Mouse (Mus musculus) forebrain, embryonic 14.5 days (tissue): ENCODE data around the gene Dbn1. TPM values are rescaled to one million over a fixed set of nuclear protein-coding genes. Genes with fewer than 3 reads are reported as not detected.
A peak's percentile ranks its signal among the peaks of the same experiment; 100 is the strongest.

Experiments used
- ATAC-seq: fragments of 200-750 bp; cut with Nextera tagmentation; 2 replicates; pipeline ENCODE4 v1.8.0; 2017; ENCODE audit warnings: mild to moderate bottlenecking, moderate library complexity
- DNase-seq: peaks from one replicate; pipeline ENCODE4 v3.0.0-alpha.2; 2015; ENCODE audit warnings: low spot score
- H3K27ac ChIP-seq: fragments of 300-500 bp; sonication (generic); 2 replicates; pipeline ENCODE4 v1.5.1; 2014; ENCODE audit warnings: low read depth, mild to moderate bottlenecking, control low read depth, low read length, moderate library complexity
- H3K27me3 ChIP-seq: fragments of 300-500 bp; sonication (generic); replicated peaks from 2 replicates; pipeline ENCODE4 v1.6.1; 2014; ENCODE audit warnings: low read length, control low read depth, mixed read lengths; ENCODE audit not compliant: control insufficient read depth, insufficient read depth
- H3K36me3 ChIP-seq: fragments of 300-500 bp; sonication (generic); 2 replicates; pipeline ENCODE4 v1.6.1; 2014; ENCODE audit warnings: low read length, control low read depth; ENCODE audit not compliant: control insufficient read depth, insufficient read depth
- H3K4me1 ChIP-seq: fragments of 300-500 bp; sonication (generic); 2 replicates; pipeline ENCODE4 v1.6.1; 2014; ENCODE audit warnings: antibody characterized with exemption, low read length, control low read depth; ENCODE audit not compliant: control insufficient read depth, insufficient read depth
- H3K4me2 ChIP-seq: fragments of 300-500 bp; sonication (generic); 2 replicates; pipeline ENCODE4 v1.6.1; 2014; ENCODE audit warnings: mild to moderate bottlenecking, control low read depth, low read length
- H3K4me3 ChIP-seq: fragments of 300-500 bp; sonication (generic); 2 replicates; pipeline ENCODE4 v1.5.1; 2014; ENCODE audit warnings: low read depth, low read length, control low read depth
- H3K9ac ChIP-seq: fragments of 300-500 bp; sonication (generic); 2 replicates; pipeline ENCODE4 v1.6.1; 2014; ENCODE audit warnings: mild to moderate bottlenecking, low read length, control low read depth, moderate library complexity
- H3K9me3 ChIP-seq: fragments of 300-500 bp; sonication (generic); replicated peaks from 2 replicates; pipeline ENCODE4 v1.6.1; 2016; ENCODE audit warnings: low read length, control low read depth, mixed read lengths; ENCODE audit not compliant: control insufficient read depth
- WGBS: fragments of 180-500 bp; shearing (Covaris S2); extraction: QIAGEN DNeasy Blood & Tissue Kit; methylation state at CpG from one replicate; pipeline ENCODE4 v1.1.7; 2014; 5-methylcytosine and 5-hydroxymethylcytosine counted together
- polyA plus RNA-seq: library from polyadenylated mRNA; unstranded; fragments of >200 nt; fragmentation: Nextera tagmentation; extraction: Ambion mirVana; gene quantifications from 2 replicates; pipeline ENCODE4 v1.2.1, GENCODE M21; 2014

Dbn1 gene
- polyA plus RNA-seq, 1 experiment from 2014 or later = 396 TPM

GRCm38 (mm10) chr13:55470372-55470771 is 17.5 kb downstream of the Dbn1 start:
- no peak overlapping the region for H3K4me3 ChIP-seq
- peaks cover 59% of the 10 kb centered on the region for H3K4me1 ChIP-seq
- H3K9ac ChIP-seq = peak overlapping the region; percentile 87
- peak overlapping the region; percentile 92 for H3K27ac ChIP-seq
- no peaks in the 10 kb centered on the region for H3K9me3 ChIP-seq
- no peaks in the 10 kb centered on the region for H3K27me3 ChIP-seq
- peaks cover 25% of the 10 kb centered on the region for H3K36me3 ChIP-seq
- H3K4me2 ChIP-seq = peak overlapping the region; percentile 100
- 19% methylated on average over 9 of the region's 9 CpGs for WGBS
- ATAC-seq (0 out of 2 replicates have a peak, but pooled peaks have one; percentile 5), DNase-seq (peak; percentile 76)

GRCm38 (mm10) chr13:55468851-55469560 is 18.9 kb downstream of the Dbn1 start:
- H3K4me2 ChIP-seq = no peak overlapping the region
- H3K9ac ChIP-seq = no peak overlapping the region
- WGBS = 26% methylated on average over 13 of the region's 13 CpGs
- peaks cover 49% of the 10 kb centered on the region for H3K4me1 ChIP-seq
- peaks cover 12% of the 10 kb centered on the region for H3K36me3 ChIP-seq
- DNase-seq = peak; percentile 46
- no peak for ATAC-seq
- H3K27ac ChIP-seq = 0 out of 2 replicates have a peak overlapping the region, but pooled peaks have one; percentile 92
- H3K9me3 ChIP-seq = no peaks in the 10 kb centered on the region
- no peaks in the 10 kb centered on the region for H3K27me3 ChIP-seq
- no peak overlapping the region for H3K4me3 ChIP-seq

GRCm38 (mm10) chr13:55465830-55466440 is 22.0 kb downstream of the Dbn1 start:
- H3K9ac ChIP-seq = peak overlapping the region; percentile 93
- ATAC-seq = no peak
- no peak for DNase-seq
- peak overlapping the region; percentile 84 for H3K4me2 ChIP-seq
- WGBS = 70% methylated on average over 5 of the region's 5 CpGs
- peak overlapping the region; percentile 68 for H3K4me3 ChIP-seq
- no peaks in the 10 kb centered on the region for H3K9me3 ChIP-seq
- H3K4me1 ChIP-seq = peaks cover 41% of the 10 kb centered on the region
- peak overlapping the region; percentile 98 for H3K27ac ChIP-seq
- no peaks in the 10 kb centered on the region for H3K27me3 ChIP-seq
- H3K36me3 ChIP-seq = peaks cover 12% of the 10 kb centered on the region

- no peaks in the 10 kb centered on the region for H3K27me3 ChIP-seq
- whole genome bisulfite sequencing = 10% methylated on average over 3 of the region's 3 CpGs
- H3K4me3 ChIP-seq = peak overlapping the region; percentile 68
- ATAC-seq (peak; percentile 14; the same call in 1 of the 2 replicates), DNase-seq (no peak)
- H3K4me1 ChIP-seq = peaks cover 33% of the 10 kb centered on the region
- peaks cover 18% of the 10 kb centered on the region for H3K36me3 ChIP-seq
- peak overlapping the region; percentile 93 for H3K9ac ChIP-seq
- H3K4me2 ChIP-seq = peak overlapping the region; percentile 84
- H3K27ac ChIP-seq = peak overlapping the region; percentile 98
- H3K9me3 ChIP-seq = no peaks in the 10 kb centered on the region
Measured at GRCm38 (mm10) chr13:55465184-55465583, 22.7 kb downstream of the Dbn1 start.

GRCm38 (mm10) chr13:55464027-55464884 is 23.7 kb downstream of the Dbn1 start, which contains the start of gene Prr7:
TSS of gene Prr7 (plus strand) at chr13:55464267.
- H3K4me2 ChIP-seq = peak within 1 kb of the TSS; percentile 84
- no peaks in the 10 kb centered on the region for H3K9me3 ChIP-seq
- DNase-seq (peak; percentile 89), ATAC-seq (peak; percentile 79)
- peak within 1 kb of the TSS; percentile 98 for H3K27ac ChIP-seq
- H3K36me3 ChIP-seq = peaks cover 28% of the 10 kb centered on the region
- peaks cover 24% of the 10 kb centered on the region for H3K4me1 ChIP-seq
- H3K9ac ChIP-seq = peak within 1 kb of the TSS; percentile 93
- no peaks in the 10 kb centered on the region for H3K27me3 ChIP-seq
- peak within 1 kb of the TSS; percentile 68 for H3K4me3 ChIP-seq
- WGBS = 1% methylated on average over 80 of the region's 84 CpGs

- no peak; the same call in none of the 2 replicates for ATAC-seq
- peak overlapping the region; percentile 84 for H3K4me2 ChIP-seq
- H3K36me3 ChIP-seq = peaks cover 35% of the 10 kb centered on the region
- no peaks in the 10 kb centered on the region for H3K9me3 ChIP-seq
- WGBS = 8% methylated on average over 14 of the region's 14 CpGs
- peak overlapping the region; percentile 93 for H3K9ac ChIP-seq
- no peaks in the 10 kb centered on the region for H3K27me3 ChIP-seq
- H3K27ac ChIP-seq = peak overlapping the region; percentile 98
- H3K4me3 ChIP-seq = peak overlapping the region; percentile 68
- peaks cover 20% of the 10 kb centered on the region for H3K4me1 ChIP-seq
- no peak for DNase-seq
Measured at GRCm38 (mm10) chr13:55463399-55464026, 24.4 kb downstream of the Dbn1 start.

GRCm38 (mm10) chr13:55462965-55463364 is 24.9 kb downstream of the Dbn1 start:
- no peak overlapping the region for H3K27ac ChIP-seq
- H3K4me2 ChIP-seq = peak overlapping the region; percentile 84; the same call in 1 of the 2 replicates

GRCm38 (mm10) chr13:55451785-55452549 is 35.9 kb downstream of the Dbn1 start:
- Histone ChIP-seq H3K4me2 (no peak overlapping the region), H3K36me3 (peaks cover 73% of the 10 kb centered on the region), H3K4me1 (no peaks in the 10 kb centered on the region), H3K27me3 (no peaks in the 10 kb centered on the region), H3K27ac (no peak overlapping the region), H3K4me3 (no peak overlapping the region), H3K9ac (no peak overlapping the region; the same call in 1 of the 2 replicates), H3K9me3 (no peaks in the 10 kb centered on the region)
- WGBS = 97% methylated on average over 16 of the region's 16 CpGs
- ATAC-seq = no peak
- no peak for DNase-seq

More at GRCm38 (mm10) chr13:55462965-55463364, 24.9 kb downstream of the Dbn1 start:
- no peak overlapping the region for H3K9ac ChIP-seq
- H3K4me1 ChIP-seq = peaks cover 20% of the 10 kb centered on the region
- ATAC-seq = no peak
- no peak overlapping the region for H3K4me3 ChIP-seq
- WGBS = 47% methylated on average over 2 of the region's 2 CpGs
- no peaks in the 10 kb centered on the region for H3K9me3 ChIP-seq
- no peaks in the 10 kb centered on the region for H3K27me3 ChIP-seq
- no peak for DNase-seq
- H3K36me3 ChIP-seq = peaks cover 41% of the 10 kb centered on the region
